Mouse (Mus musculus) brain, embryonic 14.5 days (tissue): ENCODE results near the gene Fam205a1.

Experiments
- CTCF ChIP-seq: fragments of 200-500 bp; IDR thresholded peaks from 2 replicates; pipeline ENCODE4 v1.5.1; 2012; ENCODE audit warnings: inconsistent platforms, mild to moderate bottlenecking, moderate library complexity, borderline replicate concordance; ENCODE audit not compliant: insufficient read depth, insufficient read length; ENCODE audit errors: extremely low read depth
- POLR2A ChIP-seq: fragments of 200-500 bp; IDR thresholded peaks from 2 replicates; pipeline ENCODE4 v1.6.1; 2012; ENCODE audit warnings: mild to moderate bottlenecking, inconsistent platforms, borderline replicate concordance; ENCODE audit not compliant: poor library complexity, insufficient read depth, insufficient read length, severe bottlenecking; ENCODE audit errors: extremely low read depth

GRCm38 (mm10) chr4:42902730-42903129, 49.0 kb upstream of the Fam205a1 start:
- TF ChIP-seq CTCF, result no peak
- no peak for TF ChIP-seq POLR2A
